Mouse (Mus musculus): Measurements from ENCODE around the gene Ttc12. TPM values are rescaled to one million over a fixed set of nuclear protein-coding genes. Genes with fewer than 3 reads are reported as not detected.

Ttc12 gene
- total RNA-seq (2023) = not detected in 4 replicates

DNA sequence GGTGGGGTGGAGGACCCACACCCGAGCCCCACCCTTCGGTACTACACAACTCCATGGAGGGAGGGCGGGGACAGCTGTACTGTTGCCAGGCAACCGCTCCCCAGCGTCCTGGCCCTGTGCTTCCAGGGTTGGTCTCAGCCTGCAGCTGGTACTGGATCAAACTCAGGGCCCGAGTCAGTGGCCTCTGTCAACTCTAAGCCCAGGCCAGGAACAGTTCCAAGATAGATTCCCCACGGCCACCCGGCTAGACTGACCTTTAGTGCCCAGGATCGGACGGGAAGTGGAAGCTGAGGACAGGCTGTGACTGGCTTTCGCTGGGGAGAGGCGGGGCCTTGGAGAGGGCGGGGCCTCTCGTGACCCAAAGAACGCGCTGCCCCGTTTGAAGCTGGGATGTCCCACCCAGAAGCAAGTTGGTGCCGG lies at the start of gene Ttc12:
TSS of gene Ttc12 (minus strand) at position 334 of the 420 bp plus-strand sequence.

DNA sequence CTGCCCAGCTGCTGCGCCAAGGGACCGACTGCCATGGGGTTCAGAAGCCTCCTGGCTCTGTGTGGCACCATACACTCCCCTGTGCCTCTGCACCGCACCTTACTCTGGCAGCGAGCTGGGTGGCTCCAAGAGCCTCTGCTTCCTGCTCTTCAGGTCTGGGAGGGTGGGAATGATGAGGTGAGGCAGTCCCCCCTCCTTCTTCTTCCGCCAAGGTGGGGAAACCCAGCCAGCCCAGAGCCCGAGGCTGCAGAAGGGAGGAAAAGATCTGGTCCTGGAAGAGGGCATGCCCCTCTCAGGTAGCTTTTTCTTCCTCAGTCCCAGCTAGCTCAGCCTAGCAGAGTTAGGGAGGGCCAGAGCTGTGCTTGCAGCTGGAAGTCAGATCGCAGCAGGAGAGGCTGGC lies 59.1 kb downstream of the Ttc12 start, which contains the start of gene Ankk1:
TSS of gene Ankk1 (minus strand) at position 101 of the 400 bp plus-strand sequence.

Other genes starting within 250 kb of the Ttc12 start
- gene Gm4894, start 235.7 kb downstream of the Ttc12 start, total RNA-seq (2023) = not detected in 4 replicates
- gene Drd2, start 145.6 kb downstream of the Ttc12 start, total RNA-seq (2023) = not detected in 4 replicates
- not detected in 4 replicates for gene Ankk1, start 59.2 kb downstream of the Ttc12 start, total RNA-seq (2023)

All from B cell, adult 62 days (primary cell).